Mouse (Mus musculus): ENCODE data around the gene Gm10188. TPM values are rescaled to one million over a fixed set of nuclear protein-coding genes. Genes with fewer than 3 reads are reported as not detected.

The Gm10188 gene
- polyA plus RNA-seq (2012; rRNA removed) (not detected in 2 replicates), polyA plus RNA-seq (2014; fragmentation: Nextera tagmentation; extraction: Ambion mirVana) (not detected in 2 replicates)

DNA sequence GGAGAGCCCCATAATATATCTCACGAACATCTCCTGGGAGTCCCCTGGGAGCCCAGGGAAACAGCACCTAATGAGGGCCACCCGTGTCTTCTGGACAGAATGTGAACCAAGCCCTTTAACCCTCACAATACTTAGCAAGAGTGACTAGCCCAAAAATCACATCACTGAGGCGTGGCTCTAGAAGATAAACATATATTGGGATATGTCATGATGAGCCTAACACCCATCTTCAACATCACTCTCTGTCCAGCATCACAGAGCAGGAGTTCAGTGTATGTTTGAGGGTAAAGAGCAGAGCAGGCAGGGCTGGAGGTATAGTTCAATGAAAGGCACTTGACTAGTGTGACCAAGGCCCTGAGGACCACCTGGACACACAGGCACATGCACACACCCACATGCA is at the start of gene Gm10188:
Gene Gm10188, minus strand, starts transcription at position 101 of the 400 bp plus-strand sequence.
- no peaks in the 10 kb centered on the region for H3K9me3 ChIP-seq (ENCODE audit: control insufficient read depth, low read length)
- ATAC-seq (ENCODE audit: insufficient read depth) (no peak), DNase-seq (ENCODE audit: low read depth in 3 of 3, low spot score in 3 of 3) (no peak)
- WGBS (ENCODE audit: insufficient replicate concordance): 61% methylated on average over 3 of the region's 3 CpGs
- H3K27me3 ChIP-seq (ENCODE audit: control insufficient read depth, insufficient read depth, low read length): peaks cover under 1% of the 10 kb centered on the region
- H3K27ac ChIP-seq: no peak within 1 kb of the TSS
- no peak for TF ChIP-seq EP300 (IDR thresholded peaks at IDR 0.05; ENCODE audit: low read depth)
- no peak for TF ChIP-seq CTCF (IDR thresholded peaks at IDR 0.05; ENCODE audit: low read depth)
- H3K9ac ChIP-seq (replicated peaks): no peak within 1 kb of the TSS
- no peaks in the 10 kb centered on the region for H3K4me1 ChIP-seq (replicated peaks; ENCODE audit: control insufficient read depth in 2 of 2, insufficient read depth in 2 of 2, low read length in 1 of 2)
- H3K4me2 ChIP-seq (ENCODE audit: low read depth): no peak within 1 kb of the TSS
- H3K36me3 ChIP-seq (replicated peaks; ENCODE audit: control insufficient read depth, insufficient read depth, low read depth): no peaks in the 10 kb centered on the region
- no peak within 1 kb of the TSS for H3K4me3 ChIP-seq (ENCODE audit: insufficient read depth in 1 of 2, low read depth in 2 of 2, low read length in 2 of 2)

DNA sequence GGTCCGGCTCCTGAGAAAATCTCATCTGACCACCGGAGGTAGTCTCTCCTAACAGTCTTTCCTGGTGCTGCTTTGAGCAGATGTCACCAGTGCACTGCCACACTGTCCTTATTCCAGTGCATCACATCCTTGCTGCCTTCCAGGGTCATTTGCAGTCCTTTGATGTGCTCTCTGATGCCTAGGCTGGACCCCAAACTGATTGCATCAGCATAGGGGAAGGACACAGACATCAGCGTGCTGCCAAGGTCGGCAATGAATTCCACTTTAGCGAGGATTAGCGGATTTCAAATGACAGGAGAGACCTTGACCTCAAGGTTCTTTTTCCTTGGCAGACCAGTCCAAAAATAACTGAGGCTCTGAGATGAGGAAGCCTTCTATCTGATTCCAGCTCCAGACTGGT is 47.6 kb upstream of the Gm10188 start:
- Histone ChIP-seq H3K36me3 (replicated peaks; ENCODE audit: control insufficient read depth, insufficient read depth, low read depth) (no peaks in the 10 kb centered on the region), H3K9me3 (ENCODE audit: control insufficient read depth, low read length) (no peaks in the 10 kb centered on the region), H3K27ac (no peak overlapping the region), H3K4me2 (ENCODE audit: low read depth) (no peak overlapping the region), H3K4me3 (ENCODE audit: insufficient read depth in 1 of 2, low read depth in 2 of 2, low read length in 2 of 2) (no peak overlapping the region), H3K9ac (replicated peaks) (no peak overlapping the region), H3K27me3 (ENCODE audit: control insufficient read depth, insufficient read depth, low read length) (no peaks in the 10 kb centered on the region), H3K4me1 (replicated peaks; ENCODE audit: control insufficient read depth in 2 of 2, insufficient read depth in 2 of 2, low read length in 1 of 2) (no peaks in the 10 kb centered on the region)
- DNase-seq (ENCODE audit: low read depth in 3 of 3, low spot score in 3 of 3) (no peak), ATAC-seq (ENCODE audit: insufficient read depth) (no peak)
- WGBS (ENCODE audit: insufficient replicate concordance): 59% methylated on average over 6 of the region's 6 CpGs
- TF ChIP-seq EP300 (IDR thresholded peaks at IDR 0.05; ENCODE audit: low read depth) (no peak), CTCF (IDR thresholded peaks at IDR 0.05; ENCODE audit: low read depth) (no peak)

DNA sequence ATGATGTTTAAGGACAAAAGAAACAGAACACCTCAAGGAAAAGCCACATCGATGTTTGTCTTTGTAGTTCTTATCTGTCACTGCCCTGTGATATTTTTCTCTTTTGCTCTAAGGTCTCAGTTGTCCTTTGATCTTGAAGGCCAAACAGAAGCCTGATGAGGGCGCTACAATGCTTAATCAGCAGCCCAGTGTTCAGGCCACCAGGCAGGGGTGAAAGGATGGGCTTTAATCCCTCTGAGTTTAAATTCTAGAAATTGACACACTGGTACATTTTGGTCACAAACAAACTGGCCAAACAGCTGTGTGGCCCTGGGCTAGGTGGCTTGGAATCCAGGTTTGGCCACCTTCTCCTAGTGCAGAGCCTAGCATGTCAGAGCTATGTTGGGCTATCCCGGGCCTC is 47.1 kb upstream of the Gm10188 start:
- WGBS (ENCODE audit: insufficient replicate concordance): 39% methylated on average over 3 of the region's 3 CpGs
- ATAC-seq (ENCODE audit: insufficient read depth): no peak

DNA sequence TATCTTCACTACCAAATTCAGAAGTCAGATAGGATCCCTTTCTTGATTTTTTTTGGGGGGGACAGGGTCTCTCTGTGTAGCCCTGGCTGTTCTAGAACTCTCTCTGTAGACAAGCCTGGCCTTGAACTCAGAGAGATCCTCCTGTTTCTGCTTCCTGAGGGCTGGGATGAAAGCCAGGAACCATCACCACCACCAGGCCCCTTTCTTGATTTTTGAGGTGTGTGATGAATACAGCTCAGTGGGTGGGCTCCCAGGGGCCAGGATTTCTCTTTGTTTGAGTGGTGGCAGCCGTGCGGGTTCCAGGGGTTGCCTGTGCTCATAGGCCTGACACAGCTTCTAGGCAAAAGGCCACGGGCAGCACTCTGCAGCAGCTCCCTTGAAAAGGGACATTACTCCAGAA is 41.7 kb upstream of the Gm10188 start:
- Histone ChIP-seq H3K27me3 (ENCODE audit: control insufficient read depth, insufficient read depth, low read length) (no peaks in the 10 kb centered on the region), H3K4me2 (ENCODE audit: low read depth) (no peak overlapping the region), H3K9ac (replicated peaks) (no peak overlapping the region), H3K9me3 (ENCODE audit: control insufficient read depth, low read length) (no peaks in the 10 kb centered on the region), H3K27ac (no peak overlapping the region), H3K36me3 (replicated peaks; ENCODE audit: control insufficient read depth, insufficient read depth, low read depth) (no peaks in the 10 kb centered on the region), H3K4me3 (ENCODE audit: insufficient read depth in 1 of 2, low read depth in 2 of 2, low read length in 2 of 2) (no peak overlapping the region), H3K4me1 (replicated peaks; ENCODE audit: control insufficient read depth in 2 of 2, insufficient read depth in 2 of 2, low read length in 1 of 2) (no peaks in the 10 kb centered on the region)
- DNase-seq (ENCODE audit: low read depth in 3 of 3, low spot score in 3 of 3) (no peak), ATAC-seq (ENCODE audit: insufficient read depth) (no peak)
- TF ChIP-seq CTCF (IDR thresholded peaks at IDR 0.05; ENCODE audit: low read depth) (no peak), EP300 (IDR thresholded peaks at IDR 0.05; ENCODE audit: low read depth) (no peak)
- 70% methylated on average over 3 of the region's 3 CpGs for WGBS (ENCODE audit: insufficient replicate concordance)

More for the DNA sequence above, 47.1 kb upstream of the Gm10188 start:
- Histone ChIP-seq H3K9me3 (ENCODE audit: control insufficient read depth, low read length) (no peaks in the 10 kb centered on the region), H3K4me1 (replicated peaks; ENCODE audit: control insufficient read depth in 2 of 2, insufficient read depth in 2 of 2, low read length in 1 of 2) (no peaks in the 10 kb centered on the region), H3K9ac (replicated peaks) (no peak overlapping the region), H3K36me3 (replicated peaks; ENCODE audit: control insufficient read depth, insufficient read depth, low read depth) (no peaks in the 10 kb centered on the region), H3K27ac (no peak overlapping the region), H3K4me3 (ENCODE audit: insufficient read depth in 1 of 2, low read depth in 2 of 2, low read length in 2 of 2) (no peak overlapping the region), H3K4me2 (ENCODE audit: low read depth) (no peak overlapping the region), H3K27me3 (ENCODE audit: control insufficient read depth, insufficient read depth, low read length) (no peaks in the 10 kb centered on the region)
- no peak for DNase-seq (ENCODE audit: low read depth in 3 of 3, low spot score in 3 of 3)
- TF ChIP-seq CTCF (IDR thresholded peaks at IDR 0.05; ENCODE audit: low read depth): no peak
- TF ChIP-seq EP300 (IDR thresholded peaks at IDR 0.05; ENCODE audit: low read depth): no peak

GRCm38 (mm10) chr1:132268418-132269060 is 39.0 kb upstream of the Gm10188 start:
- no peak overlapping the region for H3K27ac ChIP-seq

More at GRCm38 (mm10) chr1:132268418-132269060, 39.0 kb upstream of the Gm10188 start:
- ATAC-seq (ENCODE audit: insufficient read depth) (no peak), DNase-seq (ENCODE audit: low read depth in 3 of 3, low spot score in 3 of 3) (no peak)
- Histone ChIP-seq H3K9me3 (ENCODE audit: control insufficient read depth, low read length) (no peaks in the 10 kb centered on the region), H3K4me1 (replicated peaks; ENCODE audit: control insufficient read depth in 2 of 2, insufficient read depth in 2 of 2, low read length in 1 of 2) (peaks cover 15 to 18% of the 10 kb centered on the region in 2 experiments), H3K27me3 (ENCODE audit: control insufficient read depth, insufficient read depth, low read length) (no peaks in the 10 kb centered on the region), H3K9ac (replicated peaks) (no peak overlapping the region), H3K36me3 (replicated peaks; ENCODE audit: control insufficient read depth, insufficient read depth, low read depth) (no peaks in the 10 kb centered on the region), H3K4me3 (ENCODE audit: insufficient read depth in 1 of 2, low read depth in 2 of 2, low read length in 2 of 2) (no peak overlapping the region), H3K4me2 (ENCODE audit: low read depth) (no peak overlapping the region)
- TF ChIP-seq EP300 (IDR thresholded peaks at IDR 0.05; ENCODE audit: low read depth) (no peak), CTCF (IDR thresholded peaks at IDR 0.05; ENCODE audit: low read depth) (no peak)
- WGBS (ENCODE audit: insufficient replicate concordance): 54% methylated on average over 7 of the region's 7 CpGs

Data from liver, embryonic 14.5 days (tissue).